Mouse (Mus musculus): ENCODE measurements around the gene Wfdc13.

Wfdc13 gene

GRCm38 (mm10) chr2:164684807-164685206 is at the start of gene Wfdc13:
Gene Wfdc13 (plus strand): TSS chr2:164685107.
- no peak for DNase-seq

GRCm38 (mm10) chr2:164635266-164635665 is 49.6 kb upstream of the Wfdc13 start:
- no peak for DNase-seq

GRCm38 (mm10) chr2:164638696-164639095 is 46.2 kb upstream of the Wfdc13 start, which contains the start of gene Wfdc16:
Gene Wfdc16 (minus strand): TSS chr2:164638796.
- no peak for DNase-seq

GRCm38 (mm10) chr2:164641129-164641528 is 43.8 kb upstream of the Wfdc13 start:
- no peak for DNase-seq

- DNase-seq = no peak
These were observed 42.8 kb upstream of the Wfdc13 start for GRCm38 (mm10) chr2:164641881-164642673.

GRCm38 (mm10) chr2:164655858-164656257 is 29.0 kb upstream of the Wfdc13 start, which contains the start of gene Wfdc10:
Gene Wfdc10 (plus strand): TSS chr2:164656046.
- DNase-seq = peak; percentile 3

- DNase-seq = no peak
These were observed 28.4 kb upstream of the Wfdc13 start, which contains the start of gene Wfdc9 for GRCm38 (mm10) chr2:164656483-164656882. Gene Wfdc9 (minus strand): TSS chr2:164656583.

GRCm38 (mm10) chr2:164664851-164665250 is 20.1 kb upstream of the Wfdc13 start:
- no peak for DNase-seq

- no peak for DNase-seq
These were observed 14.6 kb upstream of the Wfdc13 start for GRCm38 (mm10) chr2:164670261-164670660.

GRCm38 (mm10) chr2:164670938-164671337 is 14.0 kb upstream of the Wfdc13 start:
- DNase-seq = no peak

GRCm38 (mm10) chr2:164673987-164674386 is 10.9 kb upstream of the Wfdc13 start, which contains the start of gene Wfdc11:
Gene Wfdc11 (minus strand): TSS chr2:164674087.
- no peak for DNase-seq

- no peak for DNase-seq
These were observed 8.8 kb upstream of the Wfdc13 start for GRCm38 (mm10) chr2:164676103-164676502.

GRCm38 (mm10) chr2:164676916-164677685 is 7.8 kb upstream of the Wfdc13 start:
- DNase-seq = no peak

GRCm38 (mm10) chr2:164678848-164679625 is 5.9 kb upstream of the Wfdc13 start:
- peak; percentile 19 for DNase-seq

- DNase-seq = no peak
These were observed 5.0 kb upstream of the Wfdc13 start for GRCm38 (mm10) chr2:164679906-164680305.

GRCm38 (mm10) chr2:164698201-164698600 is 13.3 kb downstream of the Wfdc13 start, which contains the start of gene Spint4:
Gene Spint4 (plus strand): TSS chr2:164698501.
- DNase-seq = no peak

GRCm38 (mm10) chr2:164700959-164701358 is 16.1 kb downstream of the Wfdc13 start:
- DNase-seq = no peak

- no peak for DNase-seq
These were observed 16.9 kb downstream of the Wfdc13 start for GRCm38 (mm10) chr2:164701761-164702160.

- DNase-seq = no peak
These were observed 19.3 kb downstream of the Wfdc13 start for GRCm38 (mm10) chr2:164704235-164704634.

- no peak for DNase-seq
These were observed 20.4 kb downstream of the Wfdc13 start for GRCm38 (mm10) chr2:164705328-164705727.

GRCm38 (mm10) chr2:164705991-164706390 is 21.1 kb downstream of the Wfdc13 start:
- no peak for DNase-seq

- DNase-seq = no peak
These were observed 30.1 kb downstream of the Wfdc13 start, which contains the start of gene Spint5 for GRCm38 (mm10) chr2:164715005-164715404. Gene Spint5 (plus strand): TSS chr2:164715305.
